Mouse (Mus musculus): ENCODE data around the gene Scgb2b26. TPM values are rescaled to one million over a fixed set of nuclear protein-coding genes. Genes with fewer than 3 reads are reported as not detected.

The Scgb2b26 gene
- total RNA-seq (2021), result not detected
- long read RNA-seq, result 0 reads

DNA sequence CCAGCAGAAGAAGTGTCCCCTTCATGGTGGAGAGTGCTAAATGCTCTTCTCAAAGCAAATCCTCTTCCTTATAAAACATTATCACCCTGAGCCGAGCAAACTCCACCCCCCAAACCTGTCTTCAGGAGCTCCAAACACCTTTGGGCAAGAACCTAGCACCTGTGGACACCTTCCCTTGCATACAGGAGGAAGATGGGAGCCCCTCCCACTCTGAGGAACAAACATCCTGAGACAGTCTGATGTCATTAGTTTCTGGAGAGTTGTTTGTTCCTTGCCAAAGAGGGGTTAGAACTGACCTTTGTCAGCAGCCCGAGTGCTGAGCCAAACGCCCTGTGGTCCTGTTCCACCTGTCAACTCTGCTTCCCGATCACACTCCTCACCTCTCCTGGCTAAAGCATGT lies at the start of gene Scgb2b26:
Gene Scgb2b26, minus strand, starts transcription at position 101 of the 400 bp plus-strand sequence.
- no peak for DNase-seq (ENCODE audit: low spot score in 2 of 2)

DNA sequence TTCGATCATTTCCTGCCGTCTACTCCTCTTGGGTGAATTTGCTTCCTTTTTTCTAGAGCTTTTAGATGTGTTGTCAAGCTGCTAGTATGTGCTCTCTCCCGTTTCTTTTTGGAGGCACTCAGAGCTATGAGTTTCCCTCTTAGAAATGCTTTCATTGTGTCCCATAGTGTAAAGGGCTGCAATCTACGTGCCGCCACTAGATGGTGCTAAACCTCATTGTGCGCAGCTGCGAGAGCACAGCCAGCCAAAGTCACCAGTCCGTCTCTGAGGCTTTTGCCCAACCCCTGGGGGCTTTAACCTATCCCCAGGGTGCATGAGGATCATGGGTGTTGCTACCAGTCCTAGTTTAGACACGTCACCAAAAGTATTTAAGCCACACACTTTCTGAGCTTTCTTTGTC lies 37.4 kb upstream of the Scgb2b26 start:
- DNase-seq (ENCODE audit: low spot score in 2 of 2), result peak in 1 of 2 experiments; percentile 9

DNA sequence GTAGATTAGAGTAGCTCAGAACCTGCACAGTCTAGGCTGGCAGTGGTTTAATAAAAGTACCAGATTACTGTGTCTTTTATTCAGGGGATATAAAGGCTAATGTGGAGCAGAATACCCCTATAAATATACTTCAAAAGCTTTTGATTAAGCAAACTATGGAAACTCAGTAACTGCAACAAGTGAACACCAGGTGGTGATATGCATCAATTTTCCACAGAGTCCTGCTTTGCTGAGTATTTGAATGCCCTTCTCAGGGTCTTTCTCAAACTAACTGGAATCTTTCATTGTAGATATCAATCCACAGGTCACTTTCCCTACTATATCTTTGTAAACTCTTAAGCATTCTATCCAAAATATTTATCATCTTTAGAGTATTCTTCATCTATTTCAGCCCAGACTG lies 41.9 kb downstream of the Scgb2b26 start:
- DNase-seq (ENCODE audit: low spot score in 2 of 2), result no peak

DNA sequence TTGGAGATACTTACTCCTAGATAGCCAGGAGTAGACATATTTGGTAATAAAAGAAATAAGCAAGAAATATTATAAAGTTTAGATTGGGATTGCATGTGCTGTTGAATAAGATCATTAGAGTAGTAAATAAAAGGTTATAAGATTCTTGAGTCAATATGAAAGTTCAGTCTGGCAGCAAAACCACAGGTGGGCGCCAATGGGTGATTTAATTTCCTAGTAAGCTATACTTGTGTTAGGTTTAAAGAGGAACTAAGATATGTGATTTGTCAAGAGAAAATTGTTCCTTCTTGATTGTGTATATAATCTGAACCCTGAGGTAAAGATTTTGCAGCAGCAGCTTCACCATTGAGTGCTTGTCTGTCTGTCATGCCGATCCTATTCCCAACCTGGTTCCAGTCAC lies 44.0 kb downstream of the Scgb2b26 start:
- DNase-seq (ENCODE audit: low spot score in 2 of 2), result no peak

DNA sequence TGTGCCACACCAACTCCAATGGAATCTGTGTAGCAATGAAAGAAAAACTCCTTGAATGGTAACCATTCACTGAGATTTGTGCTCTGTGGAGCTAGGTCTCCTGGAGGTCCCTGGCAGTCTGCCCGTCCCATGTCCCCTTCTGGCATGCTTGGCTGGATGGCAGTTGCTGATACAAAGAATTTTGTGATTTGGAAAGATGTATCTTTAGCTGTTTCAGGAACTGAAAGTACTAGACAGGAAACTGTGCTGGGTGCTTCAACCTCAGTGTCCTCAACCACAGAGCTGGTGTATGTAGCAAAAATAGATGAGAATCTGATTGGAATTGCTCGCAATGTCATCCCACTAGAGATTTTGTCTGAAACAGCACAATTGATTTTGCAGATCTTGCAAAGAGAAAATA lies 44.8 kb downstream of the Scgb2b26 start:
- DNase-seq (ENCODE audit: low spot score in 2 of 2), result no peak

Other genes starting within 250 kb of the Scgb2b26 start
- not detected for gene Scgb2b24, start 205.7 kb downstream of the Scgb2b26 start, total RNA-seq (2021)
- gene Scgb1b24, start 201.2 kb downstream of the Scgb2b26 start, total RNA-seq (2021), result not detected
- gene Scgb2b27, start 68.9 kb upstream of the Scgb2b26 start, total RNA-seq (2021), result not detected
- not detected for gene Scgb1b27, start 76.4 kb upstream of the Scgb2b26 start, total RNA-seq (2021)
- not detected for gene Scgb1b30, start 150.4 kb upstream of the Scgb2b26 start, total RNA-seq (2021)
- 10 to 100 TPM in 1 of 2 experiments, 1 to 10 TPM in 1; 9.5 to 11.6 TPM for gene Wtip, start 188.2 kb upstream of the Scgb2b26 start, total RNA-seq (2021)
- 10 to 100 TPM; 87.2 TPM for gene Uba2, start 224.6 kb upstream of the Scgb2b26 start, total RNA-seq (2021)

Data from layer of hippocampus, adult 18-20 months (tissue).